Mouse (Mus musculus): ENCODE results near the gene Mt3.

Gene Mt3

GRCm38 (mm10) chr8:94187290-94188002 is 35.0 kb downstream of the Mt3 start:
- peak in 1 of 2 experiments; percentile 34 for DNase-seq

DNA sequence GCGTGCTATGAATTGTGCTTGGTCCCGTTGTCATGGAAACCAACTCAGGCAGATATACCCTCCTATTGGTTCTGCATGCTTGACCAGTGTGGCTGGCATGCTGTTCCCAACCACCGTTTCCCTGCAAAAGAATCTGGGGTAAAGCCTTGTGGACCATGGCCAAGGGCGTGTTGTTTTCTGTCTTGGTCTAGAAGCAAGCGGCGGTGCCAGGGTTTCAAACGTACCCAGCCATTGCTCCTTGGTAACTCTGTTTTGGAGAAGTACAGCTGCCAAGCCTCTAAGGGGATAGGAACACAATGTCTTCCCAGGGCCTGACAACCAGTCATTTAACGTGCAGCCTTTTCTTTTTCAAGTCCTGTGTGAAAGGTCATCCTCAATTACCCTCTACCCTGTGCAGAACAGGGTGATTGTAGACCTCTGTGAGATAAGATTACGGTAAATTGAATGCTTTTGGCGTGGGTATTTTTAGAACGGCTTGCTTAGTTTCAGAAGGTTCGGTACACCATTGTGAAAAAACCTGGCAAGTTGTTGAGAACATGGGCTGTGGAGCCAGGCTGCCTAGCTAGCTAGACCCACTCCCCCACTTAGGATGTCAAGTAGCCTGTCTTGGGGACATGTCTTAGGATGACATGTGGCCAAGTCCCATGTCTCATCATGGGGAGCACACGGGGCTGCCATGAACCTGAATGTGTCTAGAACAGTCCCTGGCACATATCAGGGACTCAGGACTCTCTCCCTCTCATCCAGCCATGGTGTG is 37.0 kb downstream of the Mt3 start:
- DNase-seq, result peak; percentile 69 to 81

GRCm38 (mm10) chr8:94191101-94191691 is 38.8 kb downstream of the Mt3 start:
- DNase-seq, result peak; percentile 87 to 88

GRCm38 (mm10) chr8:94192926-94193325 is 40.5 kb downstream of the Mt3 start:
- DNase-seq, result peak; percentile 58 to 64

- DNase-seq, result peak in 1 of 2 experiments; percentile 63
Observed at GRCm38 (mm10) chr8:94194591-94195223, 42.3 kb downstream of the Mt3 start.

- peak in 1 of 2 experiments; percentile 61 for DNase-seq
Observed at GRCm38 (mm10) chr8:94199202-94199869, 46.9 kb downstream of the Mt3 start.
